Comparison of ENCODE assay signal across 11 mouse cellular contexts in the genomic region with DNA sequence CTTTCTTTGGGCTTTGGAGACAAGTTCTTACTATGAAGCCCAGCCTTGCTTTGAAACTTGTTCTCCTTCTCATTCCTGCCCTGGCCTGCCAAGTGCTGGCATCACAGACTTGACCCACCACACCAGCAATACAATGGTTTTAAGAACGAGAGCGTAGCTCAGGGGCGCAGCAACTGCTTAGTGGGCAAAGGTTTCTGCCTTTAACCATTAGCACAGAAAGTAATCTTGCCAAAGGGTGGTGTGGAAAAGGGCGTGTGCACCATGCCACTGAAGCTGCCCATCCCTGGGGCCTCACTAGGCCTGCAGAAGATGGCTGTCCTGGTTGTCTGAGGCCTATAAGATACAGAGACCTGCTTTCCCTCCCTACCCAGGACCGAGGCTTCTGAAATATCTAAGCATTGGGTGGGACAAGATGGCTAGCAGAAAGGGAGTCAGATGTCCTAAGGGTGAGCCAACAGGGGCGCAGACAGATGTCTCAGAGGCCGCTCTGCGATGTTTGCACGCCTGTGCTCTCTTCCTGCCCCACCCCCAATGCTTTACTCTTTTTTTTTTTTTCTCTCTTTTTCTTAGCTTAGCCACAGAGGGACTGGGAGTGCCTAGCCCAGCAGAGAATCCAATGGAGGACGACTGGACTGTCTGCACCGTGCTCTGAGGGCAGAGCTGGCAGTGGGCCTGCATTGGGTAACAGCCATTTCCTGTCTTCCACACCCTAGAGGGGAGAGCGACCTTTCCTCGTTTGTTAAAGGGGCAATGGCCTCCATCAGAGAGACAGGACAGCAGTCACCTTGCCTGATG. TPM values are rescaled to one million over a fixed set of nuclear protein-coding genes. Genes with fewer than 3 reads are reported as not detected.
DNase-seq lines count a peak whose midpoint lies in the region; ATAC-seq lines count a peak whose summit lies in the region.
"Had no signal": no experiment of that assay in that cellular context is flagged by ENCODE, and none has a peak within 500 bp of the region (broad histone marks: within the 10 kb centered on the region; RNA-seq: fewer than 3 reads in every experiment).

No protein-coding gene starts in this region.

- ATAC-seq in lung, embryonic 16.5 days (ENCODE audit: low read depth) = peak; percentile 51
- ATAC-seq in hindbrain, embryonic 11.5 days (ENCODE audit: low FRiP score) = no peak
- no peak for ATAC-seq in monocyte, adult 5-6 weeks (replicated peaks; ENCODE audit: insufficient number of reproducible peaks, low FRiP score, low TSS enrichment, poor library complexity, severe bottlenecking)
- ATAC-seq: hindbrain, embryonic 16.5 days had no signal

- no peaks in the 10 kb centered on the region for H3K36me3 ChIP-seq in lung, embryonic 16.5 days (ENCODE audit: control insufficient read depth, insufficient read depth, low read length)
- H3K36me3 ChIP-seq in hindbrain, embryonic 11.5 days (ENCODE audit: control insufficient read depth, insufficient read depth, low read length) = no peaks in the 10 kb centered on the region
- H3K36me3 ChIP-seq in hindbrain, embryonic 10.5 days = no peaks in the 10 kb centered on the region

- H3K27me3 ChIP-seq in lung, embryonic 16.5 days (ENCODE audit: control insufficient read depth, insufficient read depth, low read depth, low read length) = no peaks in the 10 kb centered on the region
- H3K27me3 ChIP-seq in hindbrain, embryonic 11.5 days (ENCODE audit: control insufficient read depth, insufficient read depth, low read length) = no peaks in the 10 kb centered on the region
- H3K27me3 ChIP-seq in hindbrain, embryonic 10.5 days (ENCODE audit: insufficient read depth, poor library complexity, severe bottlenecking) = peaks cover 17% of the 10 kb centered on the region

- peak; percentile 26 to 56 for DNase-seq in cerebellum, postnatal 14 days
- DNase-seq in cerebellum, postnatal 25 days = no peak
- peak; percentile 83 for DNase-seq in 416B (ENCODE audit: low read depth)
- peak; percentile 37 for DNase-seq in induced T-regulatory cell, adult 2 months (ENCODE audit: low read depth)
- DNase-seq in hindbrain, embryonic 11.5 days (ENCODE audit: low spot score) = no peak
- no peak for DNase-seq in hindbrain, embryonic 10.5 days (ENCODE audit: low spot score)
- DNase-seq: cerebellum, adult 9-11 months; gastrocnemius, postnatal 14 days had no signal

- H3K9ac ChIP-seq in lung, embryonic 16.5 days (ENCODE audit: low read length) = no peak overlapping the region
- no peak overlapping the region for H3K9ac ChIP-seq in hindbrain, embryonic 11.5 days (ENCODE audit: low read depth, low read length)

- no peak overlapping the region for H3K4me3 ChIP-seq in lung, embryonic 16.5 days (ENCODE audit: low read length)
- no peak overlapping the region for H3K4me3 ChIP-seq in hindbrain, embryonic 11.5 days (ENCODE audit: low read depth, low read length)
- no peak overlapping the region for H3K4me3 ChIP-seq in hindbrain, embryonic 10.5 days

- H3K4me2 ChIP-seq in lung, embryonic 16.5 days (ENCODE audit: low read depth, low read length) = no peak overlapping the region
- H3K4me2 ChIP-seq in hindbrain, embryonic 11.5 days (replicated peaks; ENCODE audit: low read depth, low read length) = no peak overlapping the region

- no peak overlapping the region for H3K27ac ChIP-seq in lung, embryonic 16.5 days (ENCODE audit: low read length)
- no peak overlapping the region for H3K27ac ChIP-seq in hindbrain, embryonic 11.5 days (ENCODE audit: low read depth, low read length)
- no peak overlapping the region for H3K27ac ChIP-seq in hindbrain, embryonic 10.5 days

- peaks cover 9% of the 10 kb centered on the region; the same call in 1 of the 2 replicates for H3K4me1 ChIP-seq in lung, embryonic 16.5 days (replicated peaks; ENCODE audit: control insufficient read depth, insufficient read depth, low read length)
- no peaks in the 10 kb centered on the region for H3K4me1 ChIP-seq in hindbrain, embryonic 11.5 days (replicated peaks; ENCODE audit: control insufficient read depth, insufficient read depth, low read length)
- H3K4me1 ChIP-seq in hindbrain, embryonic 10.5 days (replicated peaks) = peaks cover 24% of the 10 kb centered on the region

- H3K9me3 ChIP-seq in lung, embryonic 16.5 days (ENCODE audit: control insufficient read depth, low read length) = no peaks in the 10 kb centered on the region
- H3K9me3 ChIP-seq in hindbrain, embryonic 11.5 days (ENCODE audit: control insufficient read depth, low read length) = no peaks in the 10 kb centered on the region
- no peaks in the 10 kb centered on the region for H3K9me3 ChIP-seq in hindbrain, embryonic 10.5 days

- 57% methylated on average over 13 of the region's 13 CpGs for WGBS in lung, embryonic 16.5 days
- 84% methylated on average over 13 of the region's 13 CpGs for WGBS in hindbrain, embryonic 11.5 days
- 77% methylated on average over 13 of the region's 13 CpGs for WGBS in hindbrain, embryonic 10.5 days

RNA-seq across cellular contexts. Expression of gene Bid, which starts 5.2 kb away (rescaled TPM):
- polyA plus RNA-seq in lung, embryonic 16.5 days (2015; fragmentation: Nextera tagmentation; extraction: Ambion mirVana) = 15.2 and 17.5 TPM in 2 replicates
- polyA plus RNA-seq in hindbrain, embryonic 11.5 days (2014; fragmentation: Nextera tagmentation; extraction: Ambion mirVana) = 15.9 and 16.8 TPM in 2 replicates
- 19.8 to 42.0 TPM (median 21.4 TPM) in 3 replicates for total RNA-seq in monocyte, adult 5-6 weeks (2017)
- polyA plus RNA-seq in hindbrain, embryonic 10.5 days (2016; fragmentation: Nextera tagmentation; extraction: Ambion mirVana) = 15.7 and 17.5 TPM in 2 replicates

Comparison
In these comparisons a context has a peak if more than half of its experiments do, and no peak if none do; other contexts are left out.
1. DNase-seq: peak in cerebellum, postnatal 14 days (2 of 2), 416B (single experiment) and induced T-regulatory cell, adult 2 months (single experiment); none in cerebellum, postnatal 25 days (0 of 2), hindbrain, embryonic 11.5 days (single experiment) and hindbrain, embryonic 10.5 days (single experiment).